Mouse (Mus musculus): ENCODE measurements at regions not wholly inside any gene's neighbourhood (a gene's known extent, or its start where the extent isn't known, plus 50 kb on each side); places are given as distances from the start of the nearest gene placed in this dataset.

DNA sequence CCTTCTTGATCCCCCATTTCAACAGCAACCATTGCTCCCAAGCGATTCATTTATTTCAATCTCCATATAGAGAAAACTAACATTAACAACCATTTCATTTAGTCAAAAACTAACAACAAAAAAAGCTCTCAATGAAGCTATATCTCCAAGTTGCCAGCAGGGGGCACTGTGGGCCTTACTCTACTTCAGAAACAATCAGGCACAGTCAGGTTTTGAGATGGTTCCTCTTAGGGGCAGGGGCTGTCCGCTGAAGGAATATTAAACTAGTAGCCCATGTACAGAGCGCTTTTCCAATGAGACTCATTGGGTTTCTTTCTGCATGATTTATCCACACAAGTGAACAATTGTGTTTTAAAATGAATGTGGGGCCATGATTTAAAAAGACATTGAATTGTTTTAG, 385.7 kb upstream of the Trpc7 start:
- no peaks in the 10 kb centered on the region for H3K9me3 ChIP-seq (replicated peaks; ENCODE audit: control insufficient read depth, low read length)
- no peak overlapping the region for H3K27ac ChIP-seq (replicated peaks; ENCODE audit: low read depth, low read length)
- DNase-seq (ENCODE audit: low spot score) (peak; percentile 79), ATAC-seq (replicated peaks; ENCODE audit: insufficient number of reproducible peaks, low FRiP score, low TSS enrichment, low read depth) (no peak)
- no peaks in the 10 kb centered on the region for H3K36me3 ChIP-seq (replicated peaks; ENCODE audit: control insufficient read depth, insufficient read depth, low read depth, low read length)
- H3K4me2 ChIP-seq (ENCODE audit: low read depth, low read length) = no peak overlapping the region
- no peaks in the 10 kb centered on the region for H3K4me1 ChIP-seq (ENCODE audit: control insufficient read depth, insufficient read depth, low read length)
- WGBS = 27% methylated on average over 3 of the region's 3 CpGs
- H3K4me3 ChIP-seq (ENCODE audit: low read depth, low read length) = no peak overlapping the region
- no peak overlapping the region for H3K9ac ChIP-seq (replicated peaks; ENCODE audit: low read length)
- no peaks in the 10 kb centered on the region for H3K27me3 ChIP-seq (ENCODE audit: control insufficient read depth, insufficient read depth, low read length)

DNA sequence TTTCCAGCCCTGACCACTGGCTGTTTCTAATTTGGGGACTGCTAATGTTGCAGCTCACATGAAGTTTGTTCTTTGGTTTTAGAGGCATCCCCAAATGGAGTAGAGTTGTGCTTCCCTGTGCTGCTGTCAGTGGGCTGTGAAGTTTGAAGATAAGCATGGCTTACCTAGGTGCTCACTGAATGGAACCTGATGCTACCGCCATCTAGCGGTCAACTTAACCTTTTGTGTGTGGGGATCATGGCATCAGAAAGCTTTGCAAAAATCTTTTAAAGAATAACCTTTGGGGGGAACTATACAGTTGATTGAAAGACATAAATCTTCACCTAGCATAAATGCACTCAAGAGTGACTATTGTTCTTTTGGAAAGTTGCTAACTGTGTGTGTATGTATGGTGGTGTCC, 382.8 kb upstream of the Trpc7 start:
- Histone ChIP-seq H3K9ac (replicated peaks; ENCODE audit: low read length) (no peak overlapping the region), H3K36me3 (replicated peaks; ENCODE audit: control insufficient read depth, insufficient read depth, low read depth, low read length) (no peaks in the 10 kb centered on the region), H3K4me2 (ENCODE audit: low read depth, low read length) (no peak overlapping the region), H3K4me1 (ENCODE audit: control insufficient read depth, insufficient read depth, low read length) (no peaks in the 10 kb centered on the region), H3K4me3 (ENCODE audit: low read depth, low read length) (no peak overlapping the region), H3K27ac (replicated peaks; ENCODE audit: low read depth, low read length) (no peak overlapping the region), H3K27me3 (ENCODE audit: control insufficient read depth, insufficient read depth, low read length) (no peaks in the 10 kb centered on the region), H3K9me3 (replicated peaks; ENCODE audit: control insufficient read depth, low read length) (no peaks in the 10 kb centered on the region)
- peak; percentile 64 for DNase-seq (ENCODE audit: low spot score)
- 5% methylated on average over 2 of the region's 2 CpGs for WGBS
- no peak for ATAC-seq (replicated peaks; ENCODE audit: insufficient number of reproducible peaks, low FRiP score, low TSS enrichment, low read depth)

DNA sequence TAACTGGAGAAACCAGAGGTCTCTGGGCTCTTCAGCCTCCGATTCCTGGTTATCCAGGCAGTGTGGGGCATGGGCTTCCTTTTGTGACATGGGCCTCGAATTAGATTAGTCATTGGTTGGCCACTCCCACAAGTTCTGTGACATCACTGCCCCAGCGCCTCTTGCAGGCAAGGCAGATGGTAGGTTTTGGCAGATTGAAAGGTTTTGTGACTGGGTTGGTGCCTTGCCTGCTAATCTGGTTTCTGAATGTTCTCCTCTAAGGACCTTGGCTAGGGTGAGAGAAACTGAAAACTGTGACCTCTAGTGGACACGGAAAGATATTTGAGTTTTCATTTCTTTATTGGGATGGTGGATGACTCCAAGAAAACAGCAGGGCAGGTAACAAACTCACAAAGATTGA, 381.3 kb upstream of the Trpc7 start:
- H3K27me3 ChIP-seq (ENCODE audit: control insufficient read depth, insufficient read depth, low read length) = no peaks in the 10 kb centered on the region
- H3K4me1 ChIP-seq (ENCODE audit: control insufficient read depth, insufficient read depth, low read length) = no peaks in the 10 kb centered on the region
- H3K36me3 ChIP-seq (replicated peaks; ENCODE audit: control insufficient read depth, insufficient read depth, low read depth, low read length) = no peaks in the 10 kb centered on the region
- ATAC-seq (replicated peaks; ENCODE audit: insufficient number of reproducible peaks, low FRiP score, low TSS enrichment, low read depth) (no peak), DNase-seq (ENCODE audit: low spot score) (peak; percentile 42)
- no peak overlapping the region for H3K27ac ChIP-seq (replicated peaks; ENCODE audit: low read depth, low read length)
- no peak overlapping the region for H3K4me3 ChIP-seq (ENCODE audit: low read depth, low read length)
- H3K9ac ChIP-seq (replicated peaks; ENCODE audit: low read length) = no peak overlapping the region
- no peaks in the 10 kb centered on the region for H3K9me3 ChIP-seq (replicated peaks; ENCODE audit: control insufficient read depth, low read length)
- WGBS = 45% methylated on average over 4 of the region's 4 CpGs
- no peak overlapping the region for H3K4me2 ChIP-seq (ENCODE audit: low read depth, low read length)

DNA sequence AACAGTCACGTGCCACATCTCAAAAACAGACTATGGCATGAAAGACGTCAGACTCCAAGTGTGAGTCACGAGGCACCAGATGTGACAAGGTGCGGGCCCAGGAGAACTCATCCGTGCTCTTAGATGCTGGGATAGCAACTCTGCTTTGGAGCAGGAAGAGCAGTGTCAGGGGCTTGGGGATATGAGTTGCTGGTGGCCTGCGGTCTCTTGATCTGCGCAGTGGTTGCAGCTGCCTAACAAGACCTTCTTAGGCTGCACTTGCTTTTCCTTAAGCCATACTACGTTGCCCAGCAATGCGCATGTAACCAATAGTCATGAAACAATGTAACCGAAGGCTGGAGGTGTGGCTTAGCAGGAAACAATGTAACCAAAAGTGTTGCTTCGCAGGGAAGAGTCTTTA, 380.1 kb upstream of the Trpc7 start:
- no peak for DNase-seq (ENCODE audit: low spot score)
- Histone ChIP-seq H3K36me3 (replicated peaks; ENCODE audit: control insufficient read depth, insufficient read depth, low read depth, low read length) (no peaks in the 10 kb centered on the region), H3K4me1 (ENCODE audit: control insufficient read depth, insufficient read depth, low read length) (no peaks in the 10 kb centered on the region), H3K4me2 (ENCODE audit: low read depth, low read length) (no peak overlapping the region), H3K4me3 (ENCODE audit: low read depth, low read length) (no peak overlapping the region), H3K9ac (replicated peaks; ENCODE audit: low read length) (no peak overlapping the region), H3K9me3 (replicated peaks; ENCODE audit: control insufficient read depth, low read length) (no peaks in the 10 kb centered on the region), H3K27me3 (ENCODE audit: control insufficient read depth, insufficient read depth, low read length) (no peaks in the 10 kb centered on the region), H3K27ac (replicated peaks; ENCODE audit: low read depth, low read length) (no peak overlapping the region)
- WGBS = 89% methylated on average over 11 of the region's 11 CpGs
- ATAC-seq (replicated peaks; ENCODE audit: insufficient number of reproducible peaks, low FRiP score, low TSS enrichment, low read depth) = no peak

DNA sequence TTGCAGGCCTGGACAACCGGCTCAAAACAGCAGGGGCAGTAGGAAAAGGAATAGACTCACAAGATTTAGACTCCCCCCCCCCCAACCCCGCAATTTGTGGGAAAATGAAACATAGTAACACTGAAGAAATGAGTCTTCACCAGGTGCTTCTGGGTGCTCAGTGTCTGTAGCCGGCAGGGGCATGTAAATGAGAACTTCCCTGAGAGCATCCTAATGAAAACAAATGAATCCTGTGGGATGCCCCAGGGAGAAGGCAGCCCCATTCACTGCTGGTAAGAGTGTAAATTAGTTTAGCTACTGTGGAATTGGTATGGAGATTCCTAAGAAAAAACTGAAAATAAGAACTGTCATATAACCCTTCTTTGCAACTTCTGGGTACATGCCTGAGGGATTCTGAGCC, 377.8 kb upstream of the Trpc7 start:
- Histone ChIP-seq H3K4me1 (ENCODE audit: control insufficient read depth, insufficient read depth, low read length) (no peaks in the 10 kb centered on the region), H3K27me3 (ENCODE audit: control insufficient read depth, insufficient read depth, low read length) (no peaks in the 10 kb centered on the region), H3K9ac (replicated peaks; ENCODE audit: low read length) (no peak overlapping the region), H3K4me2 (ENCODE audit: low read depth, low read length) (no peak overlapping the region), H3K9me3 (replicated peaks; ENCODE audit: control insufficient read depth, low read length) (no peaks in the 10 kb centered on the region), H3K4me3 (ENCODE audit: low read depth, low read length) (no peak overlapping the region), H3K36me3 (replicated peaks; ENCODE audit: control insufficient read depth, insufficient read depth, low read depth, low read length) (no peaks in the 10 kb centered on the region), H3K27ac (replicated peaks; ENCODE audit: low read depth, low read length) (no peak overlapping the region)
- DNase-seq (ENCODE audit: low spot score) = no peak
- ATAC-seq (replicated peaks; ENCODE audit: insufficient number of reproducible peaks, low FRiP score, low TSS enrichment, low read depth) = no peak
- WGBS = 22% methylated on average over 3 of the region's 3 CpGs

DNA sequence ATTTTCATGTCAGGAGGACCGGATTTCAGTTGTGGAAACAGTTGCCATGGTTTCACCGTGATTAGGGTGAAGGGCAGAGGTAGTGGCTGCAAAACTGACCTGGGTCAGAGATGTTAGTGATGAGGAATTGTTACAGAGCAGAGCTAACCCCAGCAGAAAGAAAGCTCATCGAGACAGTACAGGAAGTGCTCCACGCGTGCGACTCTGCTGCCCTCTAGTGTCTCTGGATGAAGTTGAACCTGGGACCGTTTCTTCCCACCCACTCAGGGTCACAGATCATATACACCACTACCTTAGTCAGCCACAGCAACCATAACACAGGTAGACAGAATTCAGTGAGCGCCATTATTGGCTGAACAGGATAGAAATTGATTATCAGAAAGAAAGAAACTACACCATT, 373.8 kb upstream of the Trpc7 start:
- Histone ChIP-seq H3K4me1 (ENCODE audit: control insufficient read depth, insufficient read depth, low read length) (no peaks in the 10 kb centered on the region), H3K4me2 (ENCODE audit: low read depth, low read length) (no peak overlapping the region), H3K9me3 (replicated peaks; ENCODE audit: control insufficient read depth, low read length) (no peaks in the 10 kb centered on the region), H3K4me3 (ENCODE audit: low read depth, low read length) (no peak overlapping the region), H3K9ac (replicated peaks; ENCODE audit: low read length) (no peak overlapping the region), H3K27ac (replicated peaks; ENCODE audit: low read depth, low read length) (no peak overlapping the region), H3K36me3 (replicated peaks; ENCODE audit: control insufficient read depth, insufficient read depth, low read depth, low read length) (no peaks in the 10 kb centered on the region), H3K27me3 (ENCODE audit: control insufficient read depth, insufficient read depth, low read length) (no peaks in the 10 kb centered on the region)
- ATAC-seq (replicated peaks; ENCODE audit: insufficient number of reproducible peaks, low FRiP score, low TSS enrichment, low read depth) (peak; percentile 75; the same call in 1 of the 2 replicates), DNase-seq (ENCODE audit: low spot score) (peak; percentile 85)
- WGBS = 13% methylated on average over 8 of the region's 8 CpGs

DNA sequence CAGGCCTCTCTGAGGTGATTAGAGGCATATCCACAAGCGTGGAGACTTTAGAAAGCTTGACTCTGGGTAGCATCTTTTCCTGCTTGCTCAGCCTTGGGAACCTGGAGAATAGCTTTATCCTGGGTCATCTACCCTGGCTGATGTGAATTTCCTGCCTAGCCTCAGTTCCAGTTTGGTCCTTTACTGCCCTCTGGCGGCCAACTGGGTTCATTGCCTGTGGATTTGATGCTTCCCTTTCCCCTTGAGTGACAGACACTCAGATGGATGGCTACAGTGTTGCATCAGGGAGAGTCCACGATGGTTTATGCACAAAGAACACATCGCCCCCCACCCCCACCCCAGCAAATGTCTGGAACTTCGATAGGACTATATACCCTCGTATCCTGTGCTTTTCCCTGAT, 364.1 kb upstream of the Trpc7 start:
- ATAC-seq (replicated peaks; ENCODE audit: insufficient number of reproducible peaks, low FRiP score, low TSS enrichment, low read depth) = no peak
- H3K27ac ChIP-seq (replicated peaks; ENCODE audit: low read depth, low read length) = no peak overlapping the region
- H3K4me3 ChIP-seq (ENCODE audit: low read depth, low read length) = no peak overlapping the region
- no peak overlapping the region for H3K4me2 ChIP-seq (ENCODE audit: low read depth, low read length)
- no peaks in the 10 kb centered on the region for H3K4me1 ChIP-seq (ENCODE audit: control insufficient read depth, insufficient read depth, low read length)
- no peak overlapping the region for H3K9ac ChIP-seq (replicated peaks; ENCODE audit: low read length)
- H3K36me3 ChIP-seq (replicated peaks; ENCODE audit: control insufficient read depth, insufficient read depth, low read depth, low read length) = no peaks in the 10 kb centered on the region
- 7% methylated on average over 6 of the region's 6 CpGs for WGBS
- no peaks in the 10 kb centered on the region for H3K9me3 ChIP-seq (replicated peaks; ENCODE audit: control insufficient read depth, low read length)
- DNase-seq (ENCODE audit: low spot score) = peak; percentile 83
- no peaks in the 10 kb centered on the region for H3K27me3 ChIP-seq (ENCODE audit: control insufficient read depth, insufficient read depth, low read length)

DNA sequence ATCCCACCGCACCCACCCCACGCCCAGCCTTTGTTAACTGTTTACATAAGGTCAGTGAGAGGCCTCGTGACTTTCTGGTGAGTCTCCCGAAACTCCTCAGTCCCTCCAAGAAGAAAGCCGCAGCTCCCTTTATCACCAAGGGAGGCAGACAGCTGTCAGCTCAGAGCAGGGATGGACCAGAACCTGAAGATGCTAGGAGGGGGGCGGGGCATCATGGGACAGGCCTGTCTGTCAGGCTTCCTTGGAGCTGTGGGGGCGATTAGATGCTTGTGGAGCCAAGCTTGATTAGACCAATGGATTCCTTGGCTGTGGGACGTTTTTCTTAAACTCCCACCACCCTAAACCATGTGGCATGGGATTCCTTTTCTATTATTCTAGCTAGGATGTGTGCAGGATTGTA, 363.7 kb upstream of the Trpc7 start:
- H3K27me3 ChIP-seq (ENCODE audit: control insufficient read depth, insufficient read depth, low read length) = no peaks in the 10 kb centered on the region
- no peaks in the 10 kb centered on the region for H3K4me1 ChIP-seq (ENCODE audit: control insufficient read depth, insufficient read depth, low read length)
- H3K9ac ChIP-seq (replicated peaks; ENCODE audit: low read length) = no peak overlapping the region
- H3K27ac ChIP-seq (replicated peaks; ENCODE audit: low read depth, low read length) = no peak overlapping the region
- 73% methylated on average over 8 of the region's 8 CpGs for WGBS
- ATAC-seq (replicated peaks; ENCODE audit: insufficient number of reproducible peaks, low FRiP score, low TSS enrichment, low read depth) (no peak), DNase-seq (ENCODE audit: low spot score) (no peak)
- no peak overlapping the region for H3K4me3 ChIP-seq (ENCODE audit: low read depth, low read length)
- no peaks in the 10 kb centered on the region for H3K9me3 ChIP-seq (replicated peaks; ENCODE audit: control insufficient read depth, low read length)
- no peak overlapping the region for H3K4me2 ChIP-seq (ENCODE audit: low read depth, low read length)
- H3K36me3 ChIP-seq (replicated peaks; ENCODE audit: control insufficient read depth, insufficient read depth, low read depth, low read length) = no peaks in the 10 kb centered on the region

DNA sequence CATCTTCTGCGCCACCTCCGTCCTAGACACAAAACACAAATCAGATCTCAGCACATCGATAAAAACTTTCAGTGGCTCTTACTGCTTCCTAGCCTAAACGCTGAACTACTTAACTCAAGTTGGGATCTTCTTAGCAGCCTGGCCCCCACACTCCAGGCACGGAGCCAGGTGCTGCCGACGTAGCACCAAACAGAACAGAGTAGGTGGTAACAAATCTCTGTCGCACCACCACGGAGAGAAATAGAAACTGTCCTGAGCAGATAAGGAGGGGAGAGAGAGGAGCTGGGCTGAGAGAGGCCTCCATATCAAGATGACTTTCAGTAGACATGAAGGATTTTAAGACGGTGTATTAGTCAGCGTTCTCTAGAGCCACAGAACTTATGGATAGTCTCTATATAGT, 360.1 kb upstream of the Trpc7 start:
- no peak overlapping the region for H3K27ac ChIP-seq (replicated peaks; ENCODE audit: low read depth, low read length)
- H3K9me3 ChIP-seq (replicated peaks; ENCODE audit: control insufficient read depth, low read length) = no peaks in the 10 kb centered on the region
- H3K27me3 ChIP-seq (ENCODE audit: control insufficient read depth, insufficient read depth, low read length) = no peaks in the 10 kb centered on the region
- no peak overlapping the region for H3K4me2 ChIP-seq (ENCODE audit: low read depth, low read length)
- no peaks in the 10 kb centered on the region for H3K4me1 ChIP-seq (ENCODE audit: control insufficient read depth, insufficient read depth, low read length)
- ATAC-seq (replicated peaks; ENCODE audit: insufficient number of reproducible peaks, low FRiP score, low TSS enrichment, low read depth) = no peak
- H3K36me3 ChIP-seq (replicated peaks; ENCODE audit: control insufficient read depth, insufficient read depth, low read depth, low read length) = no peaks in the 10 kb centered on the region
- no peak for DNase-seq (ENCODE audit: low spot score)
- H3K4me3 ChIP-seq (ENCODE audit: low read depth, low read length) = no peak overlapping the region
- 93% methylated on average over 11 of the region's 11 CpGs for WGBS
- no peak overlapping the region for H3K9ac ChIP-seq (replicated peaks; ENCODE audit: low read length)
